Mouse (Mus musculus) MEL (cell line): Measurements from ENCODE around the gene Them5. TPM values are rescaled to one million over a fixed set of nuclear protein-coding genes. Genes with fewer than 3 reads are reported as not detected.

Experiments used
- DNase-seq: peaks from one replicate; pipeline ENCODE4 v3.0.0; 2011; ENCODE audit warnings: low read depth, low spot score
- H3K27ac ChIP-seq: 2 replicates; pipeline ENCODE4 v1.5.1; 2012; ENCODE audit warnings: low read depth, mild to moderate bottlenecking, control low read depth, low read length, moderate library complexity; ENCODE audit not compliant: control insufficient read depth
- H3K27me3 ChIP-seq, 2 experiments: fragments of 150-350 bp in 1 of 2; sonication (generic) in 1 of 2; 2 replicates each; pipeline ENCODE4 v1.6.1; 2012; ENCODE audit warnings: low read length in 2 of 2, mild to moderate bottlenecking in 2 of 2, improper control_type of control experiment in 1 of 2, moderate library complexity in 1 of 2; ENCODE audit not compliant: insufficient read depth in 2 of 2, control insufficient read depth in 1 of 2
- H3K36me3 ChIP-seq, 2 experiments: 2 replicates each; pipeline ENCODE4 v1.6.1; 2012 to 2014; ENCODE audit warnings: low read length in 2 of 2, improper control_type of control experiment in 1 of 2, inconsistent platforms in 1 of 2, mild to moderate bottlenecking in 1 of 2; ENCODE audit not compliant: insufficient read depth in 2 of 2, control insufficient read depth in 1 of 2
- H3K4me1 ChIP-seq, 2 experiments: fragments of 150-350 bp in 1 of 2; sonication (generic) in 1 of 2; 2 replicates each; pipeline ENCODE4 v1.6.1; 2012; ENCODE audit warnings: low read length in 2 of 2, improper control_type of control experiment in 1 of 2, mild to moderate bottlenecking in 1 of 2; ENCODE audit not compliant: insufficient read depth in 2 of 2, control insufficient read depth in 1 of 2
- H3K4me3 ChIP-seq, 2 experiments: fragments of 150-350 bp in 1 of 2; sonication (generic) in 1 of 2; 2 replicates each; pipeline ENCODE4 v1.5.1; 2012; ENCODE audit warnings: low read depth in 2 of 2, low read length in 2 of 2, mild to moderate bottlenecking in 2 of 2, moderate library complexity in 2 of 2, control low read depth in 1 of 2, improper control_type of control experiment in 1 of 2; ENCODE audit not compliant: control insufficient read depth in 1 of 2, insufficient read depth in 1 of 2
- H3K79me2 ChIP-seq: 2 replicates; pipeline ENCODE4 v1.6.1; 2012; ENCODE audit warnings: mild to moderate bottlenecking, low read length, moderate library complexity; ENCODE audit not compliant: control insufficient read depth, poor library complexity, insufficient read depth
- H3K9ac ChIP-seq: 2 replicates; pipeline ENCODE4 v1.6.1; 2012; ENCODE audit warnings: low read depth, mild to moderate bottlenecking, control low read depth, low read length, moderate library complexity; ENCODE audit not compliant: control insufficient read depth, poor library complexity, severe bottlenecking
- H3K9me3 ChIP-seq: fragments of 150-350 bp; sonication (generic); replicated peaks from 2 replicates; pipeline ENCODE4 v1.6.1; 2012; ENCODE audit warnings: mild to moderate bottlenecking, low read length, improper control_type of control experiment, moderate library complexity; ENCODE audit not compliant: insufficient read depth
- BHLHE40 ChIP-seq: IDR thresholded peaks from 2 replicates; pipeline ENCODE4 v1.6.1; 2012; ENCODE audit warnings: low read depth, mild to moderate bottlenecking, inconsistent platforms, low read length, improper control_type of control experiment, borderline replicate concordance
- CTCF ChIP-seq, 3 experiments: IDR thresholded peaks in 2 of 3; conservative IDR thresholded peaks in 1 of 3; 2 replicates each; pipeline ENCODE4 v1.5.1; 2011 to 2012; ENCODE audit warnings: low read length in 3 of 3, low read depth in 2 of 3, mild to moderate bottlenecking in 2 of 3, improper control_type of control experiment in 1 of 3, inconsistent platforms in 1 of 3, mixed read lengths in 1 of 3, moderate library complexity in 1 of 3; ENCODE audit not compliant: control insufficient read depth in 1 of 3, insufficient read depth in 1 of 3, poor library complexity in 1 of 3, severe bottlenecking in 1 of 3
- EP300 ChIP-seq, 2 experiments: IDR thresholded peaks; 2 replicates each; pipeline ENCODE4 v1.6.1; 2011; ENCODE audit warnings: improper control_type of control experiment in 2 of 2, low read length in 2 of 2, low read depth in 1 of 2, mild to moderate bottlenecking in 1 of 2
- GABPA ChIP-seq: IDR thresholded peaks from 2 replicates; pipeline ENCODE4 v1.6.1; 2012; ENCODE audit warnings: low read depth, mild to moderate bottlenecking, inconsistent platforms, low read length, improper control_type of control experiment, moderate library complexity
- GATA1 ChIP-seq: IDR thresholded peaks from 2 replicates; pipeline ENCODE4 v1.6.1; 2011; ENCODE audit warnings: low read depth, low read length, improper control_type of control experiment
- HCFC1 ChIP-seq: IDR thresholded peaks from 2 replicates; pipeline ENCODE4 v1.6.1; 2012; ENCODE audit warnings: low read depth, mild to moderate bottlenecking, inconsistent platforms, low read length, improper control_type of control experiment, moderate library complexity
- KAT2A ChIP-seq: conservative IDR thresholded peaks from 2 replicates; pipeline ENCODE4 v1.6.1; 2012; ENCODE audit warnings: low read depth, low read length, improper control_type of control experiment, inconsistent platforms
- MAZ ChIP-seq: IDR thresholded peaks from 2 replicates; pipeline ENCODE4 v1.6.1; 2012; ENCODE audit warnings: low read depth, mild to moderate bottlenecking, inconsistent platforms, low read length, improper control_type of control experiment
- MEF2A ChIP-seq: IDR thresholded peaks from 2 replicates; pipeline ENCODE4 v1.6.1; 2014; ENCODE audit warnings: low read depth, mild to moderate bottlenecking, inconsistent platforms, low read length, improper control_type of control experiment; ENCODE audit not compliant: poor library complexity, insufficient replicate concordance, severe bottlenecking; ENCODE audit errors: extremely low read depth
- MXI1 ChIP-seq: IDR thresholded peaks from 2 replicates; pipeline ENCODE4 v1.6.1; 2011; ENCODE audit warnings: mild to moderate bottlenecking, low read depth, low read length, improper control_type of control experiment
- MYC ChIP-seq: IDR thresholded peaks from 2 replicates; pipeline ENCODE4 v1.6.1; 2011; ENCODE audit warnings: low read depth, mild to moderate bottlenecking, low read length, improper control_type of control experiment, moderate library complexity
- POLR2AphosphoS2 ChIP-seq: IDR thresholded peaks from 2 replicates; pipeline ENCODE4 v1.6.1; 2011; ENCODE audit warnings: low read length, improper control_type of control experiment
- POLR2AphosphoS5 ChIP-seq: IDR thresholded peaks from 2 replicates; pipeline ENCODE4 v1.6.1; 2012; ENCODE audit warnings: low read depth, borderline replicate concordance, mild to moderate bottlenecking, inconsistent platforms, low read length, moderate library complexity, mixed read lengths
- SIN3A ChIP-seq: IDR thresholded peaks from 2 replicates; pipeline ENCODE4 v1.6.1; 2012; ENCODE audit warnings: low read length, improper control_type of control experiment, inconsistent platforms
- TCF12 ChIP-seq: IDR thresholded peaks from 2 replicates; pipeline ENCODE4 v1.6.1; 2014; ENCODE audit warnings: low read depth, mild to moderate bottlenecking, inconsistent platforms, low read length, improper control_type of control experiment, moderate library complexity
- USF2 ChIP-seq, 2 experiments: IDR thresholded peaks; 2 replicates each; pipeline ENCODE4 v1.6.1; 2011 to 2012; ENCODE audit warnings: improper control_type of control experiment in 2 of 2, low read length in 2 of 2, borderline replicate concordance in 1 of 2, inconsistent platforms in 1 of 2, low read depth in 1 of 2, mild to moderate bottlenecking in 1 of 2; ENCODE audit not compliant: insufficient read depth in 1 of 2
- polyA plus RNA-seq, 2 experiments: library from polyadenylated mRNA; stranded (reverse) in 1 of 2; unstranded in 1 of 2; fragments of >175 nt in 1 of 2; fragments of >200 nt in 1 of 2; gene quantifications; 2 replicates each; pipeline versions ENCODE4 v1.2.1 to v1.2.4; 2012; ENCODE audit warnings: low replicate concordance in 2 of 2, low read depth in 1 of 2; ENCODE audit not compliant: insufficient read length in 2 of 2, insufficient read depth in 1 of 2, missing spikeins in 1 of 2
- total RNA-seq: library from RNA; depleted of rRNA; stranded (reverse); fragments of 300-350 nt; gene quantifications from 2 replicates; pipeline ENCODE4 v1.2.3, GENCODE M21; 2012

The Them5 gene
- total and polyA plus RNA-seq, 3 experiments, result not detected

DNA sequence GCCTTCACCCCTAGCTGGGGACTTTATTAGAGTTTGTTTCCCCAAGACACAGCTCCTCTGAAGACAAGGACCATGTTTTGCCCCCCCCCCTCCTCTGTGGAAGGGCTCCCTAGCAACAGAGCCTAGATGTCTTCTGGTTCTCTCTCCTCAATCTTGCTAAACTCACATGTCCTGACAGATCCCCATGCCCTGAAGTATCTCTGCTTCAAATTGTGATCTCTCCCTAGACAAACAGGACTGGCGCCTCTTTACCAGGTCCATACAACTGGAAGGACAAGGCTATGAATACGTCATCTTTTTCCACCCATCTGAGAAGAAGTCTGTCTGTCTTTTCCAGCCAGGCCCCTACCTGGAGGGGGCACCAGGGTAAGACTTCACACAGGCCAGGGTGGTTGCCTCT lies 2.3 kb downstream of the Them5 start:
- TF ChIP-seq CTCF (IDR thresholded peaks at IDR 0.05 in 2 of 3, conservative IDR thresholded peaks at IDR 0.05 in 1 of 3; ENCODE audit: control insufficient read depth in 1 of 3, insufficient read depth in 1 of 3, low read depth in 2 of 3, low read length in 3 of 3, poor library complexity in 1 of 3, severe bottlenecking in 1 of 3) (no peak), POLR2AphosphoS5 (no peak), EP300 (IDR thresholded peaks at IDR 0.05; ENCODE audit: low read depth in 1 of 2, low read length in 2 of 2) (no peak), SIN3A (no peak), HCFC1 (no peak), MAZ (no peak), TCF12 (no peak), MYC (no peak), POLR2AphosphoS2 (no peak)
- Histone ChIP-seq H3K9ac (no peak overlapping the region), H3K4me3 (no peak overlapping the region), H3K79me2 (no peaks in the 10 kb centered on the region), H3K27me3 (peaks cover 4 to 9% of the 10 kb centered on the region in 2 experiments; a peak in 3 of 4 replicates), H3K36me3 (no peaks in the 10 kb centered on the region), H3K4me1 (no peaks in the 10 kb centered on the region), H3K9me3 (no peaks in the 10 kb centered on the region), H3K27ac (no peak overlapping the region)
- DNase-seq, result no peak

DNA sequence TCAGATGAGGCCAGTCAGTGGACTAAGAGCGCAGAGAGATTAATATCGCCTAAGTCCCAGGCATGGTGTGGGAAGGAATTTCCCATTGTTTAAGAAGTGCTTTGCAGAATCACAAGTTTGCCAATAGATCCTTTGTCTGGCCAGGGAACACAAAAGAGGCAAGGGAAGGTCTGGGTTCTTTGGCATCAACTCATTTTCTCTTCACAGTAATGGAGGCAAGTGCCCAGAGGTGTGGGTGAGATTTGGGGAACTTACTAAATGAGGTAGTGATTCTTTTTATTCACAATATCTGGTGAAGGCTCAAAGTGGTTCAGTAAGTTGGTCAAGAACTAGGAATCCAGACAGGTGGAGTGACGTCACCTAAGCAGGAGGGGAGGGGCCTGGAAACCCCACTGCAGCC lies 3.0 kb downstream of the Them5 start:
- DNase-seq, result no peak
- no peaks in the 10 kb centered on the region for H3K36me3 ChIP-seq
- peaks cover 4 to 5% of the 10 kb centered on the region in 2 experiments; a peak in 3 of 4 replicates for H3K27me3 ChIP-seq
- no peak for TF ChIP-seq KAT2A
- TF ChIP-seq BHLHE40, result no peak
- no peak for TF ChIP-seq GATA1
- no peak for TF ChIP-seq MEF2A
- TF ChIP-seq MXI1, result no peak
- H3K4me3 ChIP-seq, result no peak overlapping the region
- H3K79me2 ChIP-seq, result no peaks in the 10 kb centered on the region
- no peak overlapping the region for H3K9ac ChIP-seq
- no peaks in the 10 kb centered on the region for H3K9me3 ChIP-seq
- H3K4me1 ChIP-seq, result no peaks in the 10 kb centered on the region
- no peak overlapping the region for H3K27ac ChIP-seq

DNA sequence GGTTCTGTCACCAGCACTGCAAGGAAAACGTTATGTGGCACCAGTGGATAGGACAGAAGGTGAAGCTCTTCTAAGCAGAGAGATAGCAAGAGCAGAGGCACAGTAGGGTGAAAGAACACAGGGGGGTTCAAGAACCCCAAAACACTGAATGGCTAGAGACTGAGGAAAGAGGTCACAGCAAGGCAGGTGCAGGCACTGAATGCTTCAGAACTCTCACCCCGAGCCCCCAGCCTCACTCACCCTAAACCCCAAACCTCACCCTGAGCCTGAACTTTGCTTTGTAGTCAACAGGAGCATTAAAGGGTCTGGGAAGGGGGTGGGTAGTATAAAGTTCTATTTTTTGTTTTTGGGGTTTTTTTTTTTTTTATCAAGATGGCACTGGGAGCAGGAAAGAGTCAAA lies 6.2 kb downstream of the Them5 start:
- no peak overlapping the region for H3K27ac ChIP-seq
- H3K9ac ChIP-seq, result no peak overlapping the region
- H3K4me3 ChIP-seq, result no peak overlapping the region
- no peaks in the 10 kb centered on the region for H3K36me3 ChIP-seq
- no peaks in the 10 kb centered on the region for H3K9me3 ChIP-seq
- H3K79me2 ChIP-seq, result no peaks in the 10 kb centered on the region
- no peaks in the 10 kb centered on the region for H3K4me1 ChIP-seq
- H3K27me3 ChIP-seq, result no peaks in the 10 kb centered on the region
- no peak for TF ChIP-seq KAT2A
- no peak for TF ChIP-seq GABPA
- TF ChIP-seq TCF12, result no peak
- no peak for TF ChIP-seq SIN3A
- TF ChIP-seq USF2 (IDR thresholded peaks at IDR 0.05; ENCODE audit: borderline replicate concordance in 1 of 2, insufficient read depth in 1 of 2, low read depth in 1 of 2, low read length in 2 of 2), result no peak
- no peak for DNase-seq
